Mouse (Mus musculus): Measurements from ENCODE around the gene Swap70. TPM values are rescaled to one million over a fixed set of nuclear protein-coding genes. Genes with fewer than 3 reads are reported as not detected.

Gene Swap70
- 83.4 TPM for polyA plus RNA-seq (2014; fragmentation: Illumina TruSeq; extraction: RNeasy Lipid Tissue Mini Kit (QIAGEN cat#74804))

GRCm38 (mm10) chr7:110221586-110222481, at the start of gene Swap70:
Gene Swap70 (plus strand): TSS chr7:110221711.

Other genes starting within 250 kb of the Swap70 start
- 141 TPM for gene Tmem41b, start 234.8 kb upstream of the Swap70 start, polyA plus RNA-seq (2014; fragmentation: Illumina TruSeq; extraction: RNeasy Lipid Tissue Mini Kit (QIAGEN cat#74804))
- gene Ipo7, start 203.4 kb upstream of the Swap70 start, polyA plus RNA-seq (2014; fragmentation: Illumina TruSeq; extraction: RNeasy Lipid Tissue Mini Kit (QIAGEN cat#74804)), result 337 TPM
- 25.2 TPM for gene Zfp143, start 160.5 kb upstream of the Swap70 start, polyA plus RNA-seq (2014; fragmentation: Illumina TruSeq; extraction: RNeasy Lipid Tissue Mini Kit (QIAGEN cat#74804))
- 37.6 TPM for gene Wee1, start 99.7 kb upstream of the Swap70 start, polyA plus RNA-seq (2014; fragmentation: Illumina TruSeq; extraction: RNeasy Lipid Tissue Mini Kit (QIAGEN cat#74804))

All from ovary, adult 10 weeks (tissue).